Mouse (Mus musculus): Measurements from ENCODE around the gene Dnmt3a. TPM values are rescaled to one million over a fixed set of nuclear protein-coding genes. Genes with fewer than 3 reads are reported as not detected.

Gene Dnmt3a
- total and polyA plus RNA-seq, 2 experiments from 2014 or later = 72.8 to 91.4 TPM

DNA sequence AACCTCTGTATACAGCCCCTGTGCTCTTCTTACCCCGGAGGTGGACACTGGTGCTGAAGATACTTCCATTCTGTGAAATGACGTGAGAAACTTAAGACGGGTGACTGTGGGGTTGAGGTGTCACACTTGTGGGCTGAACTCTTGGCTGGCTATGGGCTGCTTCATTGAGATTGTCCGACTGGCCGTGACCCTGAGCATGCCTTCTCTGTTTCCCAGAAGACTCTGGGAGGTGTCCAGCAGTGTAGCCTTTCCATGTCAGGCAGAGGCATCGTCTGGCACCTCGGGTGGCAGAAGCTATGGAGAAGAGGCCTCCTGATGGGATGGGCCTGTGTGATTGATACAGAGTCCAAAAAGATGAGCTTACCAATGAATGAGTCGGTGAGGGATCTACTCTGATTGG, 7.3 kb downstream of the Dnmt3a start:
- TF ChIP-seq CTCF (IDR thresholded peaks at IDR 0.05; ENCODE audit: low read depth) = no peak
- Histone ChIP-seq H3K4me3 (ENCODE audit: low read depth, low read length) (no peak overlapping the region), H3K4me1 (ENCODE audit: insufficient read depth) (peaks cover 27% of the 10 kb centered on the region), H3K9ac (no peak overlapping the region), H3K4me2 (ENCODE audit: low read depth) (no peak overlapping the region), H3K36me3 (ENCODE audit: insufficient read depth) (no peaks in the 10 kb centered on the region; the same call in 1 of the 2 replicates), H3K27ac (ENCODE audit: low read depth, low read length) (no peak overlapping the region), H3K9me3 (ENCODE audit: low read length) (no peaks in the 10 kb centered on the region), H3K27me3 (ENCODE audit: insufficient read depth, low read length) (no peaks in the 10 kb centered on the region)
- WGBS = 89% methylated on average over 8 of the region's 8 CpGs
- no peak for ATAC-seq
- DNase-seq = no peak

DNA sequence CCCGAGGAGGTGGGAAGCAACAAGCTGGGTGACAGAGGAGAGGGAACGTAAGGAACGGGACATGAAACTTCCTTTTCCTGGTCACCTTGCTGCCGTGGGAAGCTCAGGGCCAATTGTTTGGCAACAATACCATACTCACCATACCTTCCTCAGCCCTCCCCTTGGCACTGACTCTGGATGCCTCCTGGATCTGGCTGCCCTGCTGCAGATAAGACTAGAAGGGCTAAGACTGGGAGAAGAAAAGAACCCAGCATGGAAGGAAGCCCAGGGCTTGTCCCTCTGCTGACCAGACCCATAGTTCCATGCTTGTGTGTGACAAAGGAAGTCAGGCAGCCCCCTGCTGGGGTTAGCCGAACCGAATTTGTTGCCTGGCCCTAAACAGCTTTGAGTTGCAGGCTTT, 9.6 kb downstream of the Dnmt3a start:
- H3K27me3 ChIP-seq (ENCODE audit: insufficient read depth, low read length) = no peaks in the 10 kb centered on the region
- no peak overlapping the region for H3K9ac ChIP-seq
- 33% methylated on average over 6 of the region's 6 CpGs for WGBS
- H3K36me3 ChIP-seq (ENCODE audit: insufficient read depth) = no peaks in the 10 kb centered on the region; the same call in 1 of the 2 replicates
- H3K27ac ChIP-seq (ENCODE audit: low read depth, low read length) = no peak overlapping the region
- no peak overlapping the region for H3K4me2 ChIP-seq (ENCODE audit: low read depth)
- no peak for ATAC-seq
- peak; percentile 20 for TF ChIP-seq CTCF (IDR thresholded peaks at IDR 0.05; ENCODE audit: low read depth)
- H3K9me3 ChIP-seq (ENCODE audit: low read length) = no peaks in the 10 kb centered on the region
- H3K4me1 ChIP-seq (ENCODE audit: insufficient read depth) = peaks cover 12% of the 10 kb centered on the region
- DNase-seq = no peak
- no peak overlapping the region for H3K4me3 ChIP-seq (ENCODE audit: low read depth, low read length)

DNA sequence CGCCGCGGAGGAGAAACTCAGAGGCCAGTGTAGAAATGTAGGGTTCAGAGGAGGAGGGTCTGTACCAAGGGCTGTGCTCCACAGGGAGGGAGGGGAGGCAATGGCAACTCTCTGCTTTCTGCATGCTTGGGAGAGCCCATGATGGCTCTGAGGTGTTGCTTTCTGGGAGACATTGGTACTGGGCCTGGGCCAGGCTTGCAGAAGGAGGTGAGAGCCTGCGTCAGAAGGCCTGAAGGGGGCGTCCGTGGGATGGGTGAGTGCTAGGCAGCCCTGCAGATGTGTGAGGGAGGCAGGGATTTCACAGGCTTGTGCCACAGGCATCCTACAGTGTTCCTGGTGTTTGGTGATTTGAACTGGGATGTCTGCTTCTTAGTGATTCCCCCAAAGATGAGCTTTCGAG, 11.2 kb downstream of the Dnmt3a start:
- Histone ChIP-seq H3K4me3 (ENCODE audit: low read depth, low read length) (no peak overlapping the region), H3K36me3 (ENCODE audit: insufficient read depth) (no peaks in the 10 kb centered on the region; the same call in 1 of the 2 replicates), H3K9ac (no peak overlapping the region), H3K4me1 (ENCODE audit: insufficient read depth) (no peaks in the 10 kb centered on the region; the same call in none of the 2 replicates), H3K4me2 (ENCODE audit: low read depth) (no peak overlapping the region), H3K9me3 (ENCODE audit: low read length) (no peaks in the 10 kb centered on the region), H3K27ac (ENCODE audit: low read depth, low read length) (no peak overlapping the region), H3K27me3 (ENCODE audit: insufficient read depth, low read length) (no peaks in the 10 kb centered on the region)
- ATAC-seq = no peak
- no peak for DNase-seq
- TF ChIP-seq CTCF (IDR thresholded peaks at IDR 0.05; ENCODE audit: low read depth) = peak; percentile 26; the same call in 1 of the 2 replicates
- 66% methylated on average over 7 of the region's 7 CpGs for WGBS

DNA sequence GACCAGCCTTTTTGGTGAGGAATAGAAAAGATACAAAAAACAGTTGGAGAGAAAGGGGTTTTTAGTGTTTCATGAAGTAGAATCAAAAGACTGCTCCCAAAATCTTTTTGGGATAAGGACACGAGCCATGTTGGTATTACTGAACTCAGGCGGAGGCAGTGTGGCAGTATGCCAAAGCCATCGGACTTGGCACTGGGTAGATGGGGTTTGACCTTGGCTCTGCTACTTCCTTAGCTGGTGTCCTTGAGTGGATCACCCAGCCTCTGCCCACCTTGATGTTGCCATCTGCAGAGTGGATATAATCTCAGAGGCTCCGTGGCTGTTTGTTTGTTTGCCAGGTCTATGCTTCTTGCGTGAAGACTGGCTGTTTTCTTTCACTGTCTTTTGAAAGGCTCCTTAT, 11.8 kb downstream of the Dnmt3a start:
- no peak for ATAC-seq
- Histone ChIP-seq H3K4me3 (ENCODE audit: low read depth, low read length) (no peak overlapping the region), H3K4me2 (ENCODE audit: low read depth) (no peak overlapping the region), H3K36me3 (ENCODE audit: insufficient read depth) (no peaks in the 10 kb centered on the region; the same call in 1 of the 2 replicates), H3K9ac (no peak overlapping the region), H3K27ac (ENCODE audit: low read depth, low read length) (no peak overlapping the region), H3K27me3 (ENCODE audit: insufficient read depth, low read length) (no peaks in the 10 kb centered on the region), H3K9me3 (ENCODE audit: low read length) (no peaks in the 10 kb centered on the region), H3K4me1 (ENCODE audit: insufficient read depth) (no peaks in the 10 kb centered on the region; the same call in none of the 2 replicates)
- no peak for DNase-seq
- TF ChIP-seq CTCF (IDR thresholded peaks at IDR 0.05; ENCODE audit: low read depth) = no peak
- 43% methylated on average over 5 of the region's 5 CpGs for WGBS

DNA sequence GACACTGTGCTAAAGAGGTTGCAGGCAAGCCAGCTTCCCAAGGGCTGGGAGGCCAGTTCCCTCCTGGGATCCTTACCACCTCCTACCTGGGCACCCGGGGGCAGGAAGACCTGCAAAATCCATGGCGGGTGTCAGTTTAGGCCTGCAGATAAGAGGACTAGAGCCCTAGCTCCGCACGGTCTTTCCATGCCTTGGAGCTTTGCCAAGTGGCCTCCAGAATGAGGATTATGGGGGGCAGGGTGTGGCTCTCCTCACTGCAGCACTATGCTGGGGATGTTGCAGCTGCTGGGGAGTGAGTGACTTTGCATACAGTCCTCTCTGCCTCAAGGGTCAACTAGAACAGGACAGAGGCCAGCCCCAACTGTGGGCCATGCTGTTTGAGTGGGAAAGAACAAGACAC, 14.1 kb downstream of the Dnmt3a start:
- no peak overlapping the region for H3K4me2 ChIP-seq (ENCODE audit: low read depth)
- no peak for ATAC-seq
- WGBS = 50% methylated on average over 4 of the region's 4 CpGs
- DNase-seq = no peak
- TF ChIP-seq CTCF (IDR thresholded peaks at IDR 0.05; ENCODE audit: low read depth) = no peak
- H3K4me1 ChIP-seq (ENCODE audit: insufficient read depth) = peaks cover 14% of the 10 kb centered on the region; the same call in 1 of the 2 replicates
- H3K27ac ChIP-seq (ENCODE audit: low read depth, low read length) = no peak overlapping the region
- no peaks in the 10 kb centered on the region for H3K36me3 ChIP-seq (ENCODE audit: insufficient read depth)
- no peaks in the 10 kb centered on the region for H3K27me3 ChIP-seq (ENCODE audit: insufficient read depth, low read length)
- H3K4me3 ChIP-seq (ENCODE audit: low read depth, low read length) = no peak overlapping the region
- H3K9me3 ChIP-seq (ENCODE audit: low read length) = no peaks in the 10 kb centered on the region
- H3K9ac ChIP-seq = no peak overlapping the region

DNA sequence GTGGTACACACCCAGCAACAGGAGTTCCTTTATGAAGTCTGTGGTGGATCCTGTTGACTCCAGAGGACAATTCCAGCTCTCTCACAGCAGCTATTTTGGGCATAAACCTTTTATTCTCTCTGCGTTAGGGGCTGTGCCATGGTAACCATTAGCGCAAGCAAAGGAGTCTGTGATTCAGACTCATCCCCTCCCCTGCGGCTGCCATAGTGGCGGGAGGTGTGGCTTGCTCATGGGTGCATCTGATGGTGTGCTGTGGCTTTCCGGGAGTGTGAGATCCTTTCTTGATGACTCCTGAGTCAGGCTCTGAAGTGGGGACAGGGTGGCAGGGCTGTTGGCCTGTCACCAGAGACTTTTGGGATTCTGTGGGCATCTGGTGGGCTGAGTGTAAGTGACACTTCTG, 17.6 kb downstream of the Dnmt3a start:
- Histone ChIP-seq H3K4me3 (ENCODE audit: low read depth, low read length) (no peak overlapping the region), H3K4me2 (ENCODE audit: low read depth) (no peak overlapping the region), H3K27me3 (ENCODE audit: insufficient read depth, low read length) (no peaks in the 10 kb centered on the region), H3K9me3 (ENCODE audit: low read length) (no peaks in the 10 kb centered on the region), H3K4me1 (ENCODE audit: insufficient read depth) (peaks cover 14% of the 10 kb centered on the region; the same call in 1 of the 2 replicates), H3K9ac (no peak overlapping the region), H3K27ac (ENCODE audit: low read depth, low read length) (peak overlapping the region; percentile 40; the same call in 1 of the 2 replicates), H3K36me3 (ENCODE audit: insufficient read depth) (no peaks in the 10 kb centered on the region)
- ATAC-seq = peak; percentile 85
- no peak for TF ChIP-seq CTCF (IDR thresholded peaks at IDR 0.05; ENCODE audit: low read depth)
- peak; percentile 44 for DNase-seq
- 34% methylated on average over 5 of the region's 5 CpGs for WGBS

DNA sequence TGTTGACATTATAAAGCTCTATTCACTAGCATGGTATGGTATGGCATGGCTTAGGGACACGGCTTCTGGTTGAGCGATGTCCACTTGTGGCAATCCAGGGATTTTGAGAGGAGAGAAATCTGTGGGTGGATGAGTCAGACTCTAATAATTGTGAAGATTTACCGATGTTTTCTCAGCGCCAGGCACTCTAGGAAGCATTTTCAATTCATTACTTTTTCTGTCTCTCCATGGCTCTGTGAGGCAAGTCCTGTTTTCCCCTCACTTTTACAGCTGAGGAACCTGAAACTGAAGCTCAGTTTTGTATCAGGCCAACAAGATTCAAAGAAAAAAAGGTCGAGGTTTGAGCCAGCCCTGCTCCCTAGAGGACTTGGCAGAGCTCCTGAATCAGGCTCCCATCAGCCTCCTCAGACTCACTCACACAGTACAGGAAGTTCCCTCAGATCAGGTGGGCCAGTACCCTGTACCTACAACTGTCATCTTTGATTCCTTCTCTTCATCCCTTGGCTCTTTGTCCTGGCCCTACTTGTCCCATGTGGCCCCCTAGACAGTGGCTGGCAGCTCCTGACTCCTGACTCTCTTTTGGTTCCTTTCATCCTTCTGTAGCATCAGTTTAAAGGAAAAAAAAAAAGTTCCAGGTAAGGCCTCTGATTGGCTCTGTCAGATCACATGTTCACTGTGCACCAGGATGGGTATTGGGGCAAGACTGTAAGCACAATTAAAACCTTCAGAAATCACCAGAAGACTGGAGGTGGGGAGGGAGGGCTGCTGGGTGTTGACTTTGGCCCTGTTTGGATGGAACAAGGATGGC, 19.3 kb downstream of the Dnmt3a start:
- no peak overlapping the region for H3K9ac ChIP-seq
- ATAC-seq = no peak
- WGBS = 67% methylated on average over 5 of the region's 5 CpGs
- no peaks in the 10 kb centered on the region for H3K36me3 ChIP-seq (ENCODE audit: insufficient read depth)
- no peak overlapping the region for H3K4me3 ChIP-seq (ENCODE audit: low read depth, low read length)
- H3K4me2 ChIP-seq (ENCODE audit: low read depth) = no peak overlapping the region
- no peaks in the 10 kb centered on the region for H3K27me3 ChIP-seq (ENCODE audit: insufficient read depth, low read length)
- no peak for DNase-seq
- no peak overlapping the region for H3K27ac ChIP-seq (ENCODE audit: low read depth, low read length)
- no peaks in the 10 kb centered on the region for H3K9me3 ChIP-seq (ENCODE audit: low read length)
- peaks cover 14% of the 10 kb centered on the region; the same call in 1 of the 2 replicates for H3K4me1 ChIP-seq (ENCODE audit: insufficient read depth)
- no peak for TF ChIP-seq CTCF (IDR thresholded peaks at IDR 0.05; ENCODE audit: low read depth)
